Mouse (Mus musculus): Measurements from ENCODE around the gene Fbln5. TPM values are rescaled to one million over a fixed set of nuclear protein-coding genes. Genes with fewer than 3 reads are reported as not detected.

Fbln5 gene
- polyA plus RNA-seq, 1 experiment from 2014 or later: 1.5 TPM

- Histone ChIP-seq H3K27ac (no peak overlapping the region), H3K36me3 (ENCODE audit: inconsistent target) (no peaks in the 10 kb centered on the region), H3K79me2 (ENCODE audit: inconsistent target) (no peaks in the 10 kb centered on the region), H3K4me3 (ENCODE audit: inconsistent target) (no peak overlapping the region)
- 97% methylated on average over 4 of the region's 4 CpGs for WGBS (ENCODE audit: missing documents)
Measured at GRCm38 (mm10) chr12:101792684-101793083, 26.2 kb downstream of the Fbln5 start.

- H3K27ac ChIP-seq: no peak overlapping the region
- WGBS (ENCODE audit: missing documents): 87% methylated on average over 3 of the region's 3 CpGs
- no peaks in the 10 kb centered on the region for H3K36me3 ChIP-seq (ENCODE audit: inconsistent target)
- no peaks in the 10 kb centered on the region for H3K79me2 ChIP-seq (ENCODE audit: inconsistent target)
- no peak overlapping the region for H3K4me3 ChIP-seq (ENCODE audit: inconsistent target)
Measured at GRCm38 (mm10) chr12:101789767-101790166, 29.1 kb downstream of the Fbln5 start.

- WGBS (ENCODE audit: missing documents): 90% methylated on average over 1 of the region's 3 CpGs
- no peaks in the 10 kb centered on the region for H3K36me3 ChIP-seq (ENCODE audit: inconsistent target)
- no peaks in the 10 kb centered on the region for H3K79me2 ChIP-seq (ENCODE audit: inconsistent target)
- no peak overlapping the region for H3K4me3 ChIP-seq (ENCODE audit: inconsistent target)
- H3K27ac ChIP-seq: no peak overlapping the region
Measured at GRCm38 (mm10) chr12:101789250-101789649, 29.6 kb downstream of the Fbln5 start.

- Histone ChIP-seq H3K36me3 (ENCODE audit: inconsistent target) (no peaks in the 10 kb centered on the region), H3K4me3 (ENCODE audit: inconsistent target) (no peak overlapping the region), H3K27ac (no peak overlapping the region), H3K79me2 (ENCODE audit: inconsistent target) (no peaks in the 10 kb centered on the region)
- 19% methylated on average over 1 of the region's 2 CpGs for WGBS (ENCODE audit: missing documents)
Measured at GRCm38 (mm10) chr12:101782787-101783186, 36.1 kb downstream of the Fbln5 start.

- Histone ChIP-seq H3K79me2 (ENCODE audit: inconsistent target) (no peaks in the 10 kb centered on the region), H3K36me3 (ENCODE audit: inconsistent target) (no peaks in the 10 kb centered on the region), H3K27ac (no peak overlapping the region), H3K4me3 (ENCODE audit: inconsistent target) (no peak overlapping the region)
- WGBS (ENCODE audit: missing documents): 81% methylated on average over 5 of the region's 5 CpGs
Measured at GRCm38 (mm10) chr12:101780915-101781314, 37.9 kb downstream of the Fbln5 start.

GRCm38 (mm10) chr12:101777613-101778325, 41.1 kb downstream of the Fbln5 start:
- Histone ChIP-seq H3K79me2 (ENCODE audit: inconsistent target) (no peaks in the 10 kb centered on the region), H3K27ac (no peak overlapping the region), H3K36me3 (ENCODE audit: inconsistent target) (no peaks in the 10 kb centered on the region), H3K4me3 (ENCODE audit: inconsistent target) (no peak overlapping the region)
- 72% methylated on average over 9 of the region's 9 CpGs for WGBS (ENCODE audit: missing documents)

GRCm38 (mm10) chr12:101776383-101776782, 42.5 kb downstream of the Fbln5 start:
- Histone ChIP-seq H3K4me3 (ENCODE audit: inconsistent target) (no peak overlapping the region), H3K79me2 (ENCODE audit: inconsistent target) (no peaks in the 10 kb centered on the region), H3K36me3 (ENCODE audit: inconsistent target) (no peaks in the 10 kb centered on the region), H3K27ac (no peak overlapping the region)
- 91% methylated on average over 5 of the region's 5 CpGs for WGBS (ENCODE audit: missing documents)

GRCm38 (mm10) chr12:101774116-101774515, 44.7 kb downstream of the Fbln5 start:
- Histone ChIP-seq H3K79me2 (ENCODE audit: inconsistent target) (no peaks in the 10 kb centered on the region), H3K4me3 (ENCODE audit: inconsistent target) (no peak overlapping the region), H3K36me3 (ENCODE audit: inconsistent target) (no peaks in the 10 kb centered on the region), H3K27ac (no peak overlapping the region)
- WGBS (ENCODE audit: missing documents): 80% methylated on average over 4 of the region's 4 CpGs

- H3K27ac ChIP-seq: no peak overlapping the region
- 75% methylated on average over 3 of the region's 3 CpGs for WGBS (ENCODE audit: missing documents)
Measured at GRCm38 (mm10) chr12:101772962-101773361, 45.9 kb downstream of the Fbln5 start.

GRCm38 (mm10) chr12:101770283-101771015, 48.4 kb downstream of the Fbln5 start:
- 91% methylated on average over 5 of the region's 5 CpGs for WGBS (ENCODE audit: missing documents)
- no peaks in the 10 kb centered on the region for H3K79me2 ChIP-seq (ENCODE audit: inconsistent target)

More at GRCm38 (mm10) chr12:101772962-101773361, 45.9 kb downstream of the Fbln5 start:
- H3K36me3 ChIP-seq (ENCODE audit: inconsistent target): no peaks in the 10 kb centered on the region
- H3K4me3 ChIP-seq (ENCODE audit: inconsistent target): no peak overlapping the region
- H3K79me2 ChIP-seq (ENCODE audit: inconsistent target): no peaks in the 10 kb centered on the region

GRCm38 (mm10) chr12:101767306-101768053, 51.4 kb downstream of the Fbln5 start:
- H3K36me3 ChIP-seq (ENCODE audit: inconsistent target): no peaks in the 10 kb centered on the region
- no peak overlapping the region for H3K27ac ChIP-seq
- H3K79me2 ChIP-seq (ENCODE audit: inconsistent target): no peaks in the 10 kb centered on the region
- H3K4me3 ChIP-seq (ENCODE audit: inconsistent target): no peak overlapping the region
- 51% methylated on average over 9 of the region's 9 CpGs for WGBS (ENCODE audit: missing documents)

More at GRCm38 (mm10) chr12:101770283-101771015, 48.4 kb downstream of the Fbln5 start:
- Histone ChIP-seq H3K27ac (no peak overlapping the region), H3K4me3 (ENCODE audit: inconsistent target) (no peak overlapping the region), H3K36me3 (ENCODE audit: inconsistent target) (no peaks in the 10 kb centered on the region)

GRCm38 (mm10) chr12:101766228-101766852, 52.5 kb downstream of the Fbln5 start:
- H3K36me3 ChIP-seq (ENCODE audit: inconsistent target): no peaks in the 10 kb centered on the region
- WGBS (ENCODE audit: missing documents): 38% methylated on average over 3 of the region's 3 CpGs
- no peak overlapping the region for H3K4me3 ChIP-seq (ENCODE audit: inconsistent target)
- H3K79me2 ChIP-seq (ENCODE audit: inconsistent target): no peaks in the 10 kb centered on the region
- no peak overlapping the region for H3K27ac ChIP-seq

GRCm38 (mm10) chr12:101764870-101765269, 54.0 kb downstream of the Fbln5 start:
- no peaks in the 10 kb centered on the region for H3K36me3 ChIP-seq (ENCODE audit: inconsistent target)
- no peaks in the 10 kb centered on the region for H3K79me2 ChIP-seq (ENCODE audit: inconsistent target)
- H3K27ac ChIP-seq: no peak overlapping the region
- 51% methylated on average over 4 of the region's 5 CpGs for WGBS (ENCODE audit: missing documents)
- H3K4me3 ChIP-seq (ENCODE audit: inconsistent target): no peak overlapping the region

- Histone ChIP-seq H3K4me3 (ENCODE audit: inconsistent target) (no peak overlapping the region), H3K79me2 (ENCODE audit: inconsistent target) (no peaks in the 10 kb centered on the region), H3K36me3 (ENCODE audit: inconsistent target) (no peaks in the 10 kb centered on the region), H3K27ac (no peak overlapping the region)
- WGBS (ENCODE audit: missing documents): 92% methylated on average over 3 of the region's 3 CpGs
Measured at GRCm38 (mm10) chr12:101763065-101763464, 55.8 kb downstream of the Fbln5 start.
